ENCODE assay signal across 8 mouse cellular contexts in genomic region chr17:49428751-49429415, GRCm38 (mm10). TPM values are rescaled to one million over a fixed set of nuclear protein-coding genes. Genes with fewer than 3 reads are reported as not detected.
DNase-seq lines count a peak whose midpoint lies in the region; ATAC-seq lines count a peak whose summit lies in the region.

No protein-coding gene starts in this region.

- 46% methylated on average over 13 of the region's 13 CpGs for WGBS in heart, embryonic 10.5 days

- peak overlapping the region; percentile 93 for H3K27ac ChIP-seq in heart, embryonic 10.5 days

- H3K36me3 ChIP-seq in heart, embryonic 10.5 days: peaks cover 10% of the 10 kb centered on the region

- no peaks in the 10 kb centered on the region for H3K9me3 ChIP-seq in heart, embryonic 10.5 days

- peak overlapping the region; percentile 83 for H3K4me3 ChIP-seq in heart, embryonic 10.5 days

- H3K27me3 ChIP-seq in heart, embryonic 10.5 days (ENCODE audit: insufficient read depth, poor library complexity, severe bottlenecking): no peaks in the 10 kb centered on the region

- peaks cover 30% of the 10 kb centered on the region for H3K4me1 ChIP-seq in heart, embryonic 10.5 days

- DNase-seq in spleen, postnatal 10 days (ENCODE audit: low spot score in 2 of 2): peak; percentile 34 to 66
- DNase-seq in spleen, postnatal 36 days (ENCODE audit: low spot score in 2 of 2): no peak
- peak; percentile 46 to 54 for DNase-seq in cerebellum, postnatal 14 days
- peak; percentile 68 for DNase-seq in heart, embryonic 10.5 days (ENCODE audit: low spot score)
- peak; percentile 23 for DNase-seq in kidney, postnatal 10 days
- DNase-seq in frontal cortex, postnatal 25 days (ENCODE audit: low spot score in 2 of 2): no peak
- no peak for DNase-seq in layer of hippocampus, postnatal 36 days

- ATAC-seq in megakaryocyte progenitor cell, adult 5-6 weeks (replicated peaks; ENCODE audit: poor library complexity): peak; percentile 60

RNA-seq across cellular contexts. Expression of gene Mocs1, which starts 0.7 kb away (rescaled TPM):
- polyA plus RNA-seq in heart, embryonic 10.5 days (2016; fragmentation: Nextera tagmentation; extraction: Ambion mirVana): 6.4 and 9.3 TPM in 2 replicates
- total RNA-seq in megakaryocyte progenitor cell, adult 5-6 weeks (2015): 31.7 and 35.7 TPM in 2 replicates
- total RNA-seq in megakaryocyte progenitor cell, adult 5-6 weeks (2017): 13.8 and 15.7 TPM in 2 replicates
- 10 to 100 TPM in 1 of 2 experiments, 1 to 10 TPM in 1; 9.9 to 14.2 TPM for total RNA-seq in layer of hippocampus, postnatal 36 days (2021)

Comparison
In these comparisons a context has a peak if more than half of its experiments do, and no peak if none do; other contexts are left out.
1. DNase-seq: peak in spleen, postnatal 10 days (2 of 2), cerebellum, postnatal 14 days (2 of 2), heart, embryonic 10.5 days (single experiment) and kidney, postnatal 10 days (single experiment); none in spleen, postnatal 36 days (0 of 2), frontal cortex, postnatal 25 days (0 of 2) and layer of hippocampus, postnatal 36 days (0 of 2).